Mouse (Mus musculus): ENCODE results near the gene Vps13c. TPM values are rescaled to one million over a fixed set of nuclear protein-coding genes. Genes with fewer than 3 reads are reported as not detected.

Vps13c gene
- polyA plus RNA-seq, 2 experiments = 4.0 to 7.4 TPM

DNA sequence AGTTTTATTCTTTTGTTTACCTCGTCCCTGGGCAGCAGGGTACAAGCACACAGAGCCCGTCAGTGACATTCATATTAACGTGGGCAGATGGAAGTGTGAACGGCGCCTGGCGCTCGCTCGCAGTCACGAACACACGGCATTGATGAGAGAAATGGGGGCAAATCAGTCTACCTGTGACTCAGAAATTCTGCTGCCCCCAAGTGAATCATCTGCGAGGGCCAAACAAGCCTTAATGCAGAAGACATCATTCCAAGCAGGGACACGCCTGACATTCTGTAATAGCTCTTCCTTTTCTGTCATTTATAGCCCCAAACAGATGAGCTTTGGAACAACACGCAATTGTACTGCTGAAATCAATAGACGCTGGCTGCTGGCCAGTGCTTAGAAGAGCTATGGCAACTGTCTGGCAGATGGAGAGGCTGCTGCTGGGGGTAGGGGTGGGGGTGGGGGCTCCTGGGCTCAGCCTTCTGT lies 45.0 kb upstream of the Vps13c start:
- peak; percentile 67 for DNase-seq (ENCODE audit: low spot score)
- H3K9ac ChIP-seq (ENCODE audit: low read depth, low read length, severe bottlenecking) = no peak overlapping the region
- H3K27me3 ChIP-seq (ENCODE audit: control insufficient read depth, insufficient read depth, low read length) = no peaks in the 10 kb centered on the region
- TF ChIP-seq POLR2A (IDR thresholded peaks at IDR 0.05; ENCODE audit: borderline replicate concordance, extremely low read depth, insufficient read depth, insufficient read length) = no peak
- H3K4me3 ChIP-seq (replicated peaks; ENCODE audit: low read length) = no peak overlapping the region
- peaks cover 7% of the 10 kb centered on the region; the same call in 1 of the 2 replicates for H3K4me1 ChIP-seq (ENCODE audit: control insufficient read depth, insufficient read depth, low read length)
- peak; percentile 53; the same call in 1 of the 2 replicates for ATAC-seq (ENCODE audit: low FRiP score, low read depth)
- no peak overlapping the region for H3K27ac ChIP-seq (replicated peaks; ENCODE audit: low read depth, low read length)
- WGBS = 57% methylated on average over 14 of the region's 14 CpGs
- H3K4me2 ChIP-seq (replicated peaks; ENCODE audit: low read depth, low read length, severe bottlenecking) = no peak overlapping the region
- H3K9me3 ChIP-seq (ENCODE audit: control insufficient read depth, low read length) = no peaks in the 10 kb centered on the region
- H3K36me3 ChIP-seq (ENCODE audit: control insufficient read depth, insufficient read depth, low read length) = no peaks in the 10 kb centered on the region

DNA sequence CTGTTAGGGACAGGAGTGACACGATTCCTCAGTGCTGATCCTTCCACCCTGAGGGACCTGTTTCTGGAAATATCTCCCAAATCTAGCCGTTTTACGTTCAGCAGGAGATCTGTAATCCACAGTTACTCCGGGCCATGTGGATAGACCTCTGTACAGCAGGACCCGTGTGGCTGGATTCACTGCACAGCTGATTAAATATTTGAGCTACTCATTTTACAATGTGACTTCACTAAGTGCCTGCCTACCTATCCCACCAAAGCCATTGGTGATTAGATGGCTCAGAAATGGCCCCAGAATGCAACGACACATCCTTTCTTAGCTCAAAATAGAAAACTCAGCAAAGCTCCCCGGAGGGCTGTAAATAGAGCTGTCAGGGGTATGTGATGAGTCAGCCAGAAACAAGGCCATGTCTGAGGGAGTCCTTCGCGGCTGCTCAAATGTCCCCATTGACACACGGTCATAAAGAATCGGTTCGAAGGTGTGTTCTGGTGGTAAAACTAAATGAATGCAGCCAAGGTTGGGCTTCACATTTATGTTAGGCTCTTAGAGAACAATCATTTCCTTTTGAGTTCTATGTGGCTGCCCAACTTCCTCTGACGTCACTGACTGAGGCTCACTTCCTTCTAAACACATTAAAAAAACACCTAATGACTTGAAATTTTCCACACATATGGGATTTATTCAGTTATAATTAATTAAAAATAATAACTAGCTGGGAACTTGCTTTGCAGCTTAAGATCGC lies 40.9 kb upstream of the Vps13c start:
- no peaks in the 10 kb centered on the region; the same call in 1 of the 2 replicates for H3K27me3 ChIP-seq (ENCODE audit: control insufficient read depth, insufficient read depth, low read length)
- 36% methylated on average over 14 of the region's 14 CpGs for WGBS
- no peaks in the 10 kb centered on the region for H3K36me3 ChIP-seq (ENCODE audit: control insufficient read depth, insufficient read depth, low read length)
- H3K4me1 ChIP-seq (ENCODE audit: control insufficient read depth, insufficient read depth, low read length) = peaks cover 7% of the 10 kb centered on the region; the same call in 1 of the 2 replicates
- no peak overlapping the region for H3K9ac ChIP-seq (ENCODE audit: low read depth, low read length, severe bottlenecking)
- no peak overlapping the region; the same call in 1 of the 2 replicates for H3K27ac ChIP-seq (replicated peaks; ENCODE audit: low read depth, low read length)
- H3K4me3 ChIP-seq (replicated peaks; ENCODE audit: low read length) = no peak overlapping the region
- ATAC-seq (ENCODE audit: low FRiP score, low read depth) (peak; percentile 62), DNase-seq (ENCODE audit: low spot score) (peak; percentile 22)
- no peak for TF ChIP-seq POLR2A (IDR thresholded peaks at IDR 0.05; ENCODE audit: borderline replicate concordance, extremely low read depth, insufficient read depth, insufficient read length)
- no peaks in the 10 kb centered on the region for H3K9me3 ChIP-seq (ENCODE audit: control insufficient read depth, low read length)
- no peak overlapping the region for H3K4me2 ChIP-seq (replicated peaks; ENCODE audit: low read depth, low read length, severe bottlenecking)

DNA sequence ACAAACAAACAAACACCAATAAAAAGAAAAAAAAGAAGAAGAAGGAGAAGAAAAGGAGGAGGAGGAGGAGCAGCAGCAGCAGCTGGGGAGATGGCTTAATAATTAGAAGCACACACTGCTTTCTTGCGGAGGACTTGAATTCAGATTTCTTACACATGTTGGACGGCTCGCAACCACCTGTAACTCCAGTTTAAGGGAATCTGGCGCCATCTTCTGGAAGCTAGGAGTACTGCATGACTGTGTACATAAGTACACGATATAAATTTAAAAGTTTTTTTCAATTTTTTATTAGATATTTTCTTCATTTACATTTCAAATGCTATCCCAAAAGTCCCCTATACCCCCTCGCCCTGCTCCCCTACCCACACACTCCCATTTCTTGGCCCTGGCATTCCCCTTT lies 38.0 kb upstream of the Vps13c start:
- no peaks in the 10 kb centered on the region for H3K9me3 ChIP-seq (ENCODE audit: control insufficient read depth, low read length)
- H3K4me2 ChIP-seq (replicated peaks; ENCODE audit: low read depth, low read length, severe bottlenecking) = no peak overlapping the region
- H3K27me3 ChIP-seq (ENCODE audit: control insufficient read depth, insufficient read depth, low read length) = no peaks in the 10 kb centered on the region; the same call in 1 of the 2 replicates
- H3K36me3 ChIP-seq (ENCODE audit: control insufficient read depth, insufficient read depth, low read length) = no peaks in the 10 kb centered on the region
- no peak overlapping the region for H3K4me3 ChIP-seq (replicated peaks; ENCODE audit: low read length)
- H3K4me1 ChIP-seq (ENCODE audit: control insufficient read depth, insufficient read depth, low read length) = peaks cover 7% of the 10 kb centered on the region; the same call in 1 of the 2 replicates
- ATAC-seq (ENCODE audit: low FRiP score, low read depth) = no peak
- TF ChIP-seq POLR2A (IDR thresholded peaks at IDR 0.05; ENCODE audit: borderline replicate concordance, extremely low read depth, insufficient read depth, insufficient read length) = no peak
- WGBS = 32% methylated on average over 6 of the region's 6 CpGs
- H3K27ac ChIP-seq (replicated peaks; ENCODE audit: low read depth, low read length) = no peak overlapping the region
- no peak overlapping the region for H3K9ac ChIP-seq (ENCODE audit: low read depth, low read length, severe bottlenecking)
- peak; percentile 28 for DNase-seq (ENCODE audit: low spot score)

- no peaks in the 10 kb centered on the region for H3K4me1 ChIP-seq (ENCODE audit: control insufficient read depth, insufficient read depth, low read length)
- DNase-seq (ENCODE audit: low spot score) (no peak), ATAC-seq (ENCODE audit: low FRiP score, low read depth) (no peak)
- no peaks in the 10 kb centered on the region; the same call in 1 of the 2 replicates for H3K27me3 ChIP-seq (ENCODE audit: control insufficient read depth, insufficient read depth, low read length)
- H3K36me3 ChIP-seq (ENCODE audit: control insufficient read depth, insufficient read depth, low read length) = no peaks in the 10 kb centered on the region
- H3K9me3 ChIP-seq (ENCODE audit: control insufficient read depth, low read length) = no peaks in the 10 kb centered on the region
- no peak overlapping the region for H3K4me2 ChIP-seq (replicated peaks; ENCODE audit: low read depth, low read length, severe bottlenecking)
- H3K9ac ChIP-seq (ENCODE audit: low read depth, low read length, severe bottlenecking) = no peak overlapping the region
- no peak overlapping the region for H3K27ac ChIP-seq (replicated peaks; ENCODE audit: low read depth, low read length)
- TF ChIP-seq POLR2A (IDR thresholded peaks at IDR 0.05; ENCODE audit: borderline replicate concordance, extremely low read depth, insufficient read depth, insufficient read length) = no peak
- no peak overlapping the region for H3K4me3 ChIP-seq (replicated peaks; ENCODE audit: low read length)
- WGBS = 37% methylated on average over 5 of the region's 5 CpGs
Observed at GRCm38 (mm10) chr9:67807000-67807399, 33.2 kb upstream of the Vps13c start.

DNA sequence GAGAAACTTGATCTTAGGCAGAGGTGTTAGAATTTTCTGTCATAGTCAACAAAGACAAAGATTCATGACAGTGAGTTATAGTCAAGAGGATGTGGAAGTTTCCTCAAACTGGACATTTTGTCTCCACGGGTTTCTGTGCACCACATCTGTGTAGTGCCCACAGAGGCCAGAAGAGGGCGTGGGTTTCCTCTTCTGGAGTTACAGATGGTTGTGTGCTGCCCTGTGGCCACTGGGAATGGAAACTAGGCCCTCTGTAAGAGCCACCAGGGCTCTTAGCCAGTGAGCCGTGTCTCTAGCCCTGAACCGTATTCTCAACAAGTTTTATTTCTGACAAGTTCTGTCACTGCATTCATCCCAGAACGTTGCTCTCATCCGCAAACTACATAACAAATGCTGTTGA lies 29.7 kb upstream of the Vps13c start:
- H3K4me2 ChIP-seq (replicated peaks; ENCODE audit: low read depth, low read length, severe bottlenecking) = no peak overlapping the region
- ATAC-seq (ENCODE audit: low FRiP score, low read depth) (no peak), DNase-seq (ENCODE audit: low spot score) (no peak)
- no peaks in the 10 kb centered on the region for H3K27me3 ChIP-seq (ENCODE audit: control insufficient read depth, insufficient read depth, low read length)
- WGBS = 68% methylated on average over 6 of the region's 6 CpGs
- H3K27ac ChIP-seq (replicated peaks; ENCODE audit: low read depth, low read length) = no peak overlapping the region
- H3K4me3 ChIP-seq (replicated peaks; ENCODE audit: low read length) = no peak overlapping the region
- H3K9ac ChIP-seq (ENCODE audit: low read depth, low read length, severe bottlenecking) = no peak overlapping the region
- no peak for TF ChIP-seq POLR2A (IDR thresholded peaks at IDR 0.05; ENCODE audit: borderline replicate concordance, extremely low read depth, insufficient read depth, insufficient read length)
- peaks cover 14% of the 10 kb centered on the region for H3K4me1 ChIP-seq (ENCODE audit: control insufficient read depth, insufficient read depth, low read length)
- H3K9me3 ChIP-seq (ENCODE audit: control insufficient read depth, low read length) = no peaks in the 10 kb centered on the region
- H3K36me3 ChIP-seq (ENCODE audit: control insufficient read depth, insufficient read depth, low read length) = no peaks in the 10 kb centered on the region
